Mouse (Mus musculus) left cerebral cortex, adult 9 months (tissue): ENCODE data around the gene Gng7.

ENCODE experiments used
- DNase-seq, 2 experiments: peaks; one replicate each; pipeline ENCODE4 v3.0.0; 2022; ENCODE audit warnings: low spot score in 2 of 2

Gng7 gene

GRCm38 (mm10) chr10:80900318-80901247, 114.2 kb downstream of the Gng7 start, which contains the start of gene Timm13:
Gene Timm13 (minus strand): TSS chr10:80900969.
- DNase-seq = peak; percentile 99 to 100

GRCm38 (mm10) chr10:80899591-80900317, 115.0 kb downstream of the Gng7 start:
- no peak for DNase-seq

DNA sequence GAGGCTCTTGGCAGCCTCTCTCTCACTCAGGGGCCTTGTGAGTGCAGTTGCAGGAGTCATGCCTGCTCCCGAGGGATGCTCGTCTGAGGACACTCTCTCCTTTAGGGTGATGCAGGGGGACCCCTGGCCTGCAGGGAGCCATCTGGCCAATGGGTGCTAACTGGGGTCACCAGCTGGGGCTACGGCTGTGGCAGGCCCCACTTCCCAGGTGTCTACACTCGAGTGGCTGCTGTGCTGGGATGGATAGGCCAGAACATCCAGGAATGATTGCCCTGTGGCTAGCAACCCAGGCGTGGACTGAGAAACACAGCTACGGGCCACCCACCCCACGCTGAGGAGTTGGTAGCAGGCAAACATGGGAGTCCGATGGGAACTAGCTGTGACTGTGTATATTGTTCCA, 115.7 kb downstream of the Gng7 start:
- DNase-seq = no peak
